Mouse (Mus musculus) heart, embryonic 10.5 days (tissue): Measurements from ENCODE around the gene Mylk. TPM values are rescaled to one million over a fixed set of nuclear protein-coding genes. Genes with fewer than 3 reads are reported as not detected.

Source experiments
- DNase-seq: peaks from one replicate; pipeline ENCODE4 v3.0.0-alpha.2; 2017; ENCODE audit warnings: low spot score
- H3K27ac ChIP-seq: fragments of 300-500 bp; sonication (generic); 2 replicates; pipeline ENCODE4 v1.5.1; 2016; ENCODE audit warnings: mild to moderate bottlenecking
- H3K27me3 ChIP-seq: fragments of 300-500 bp; sonication (generic); 2 replicates; pipeline ENCODE4 v1.6.1; 2016; ENCODE audit warnings: mild to moderate bottlenecking; ENCODE audit not compliant: poor library complexity, insufficient read depth, severe bottlenecking
- H3K36me3 ChIP-seq: fragments of 300-500 bp; sonication (generic); 2 replicates; pipeline ENCODE4 v1.6.1; 2016; ENCODE audit warnings: mild to moderate bottlenecking, moderate library complexity
- H3K4me1 ChIP-seq: fragments of 300-500 bp; sonication (generic); 2 replicates; pipeline ENCODE4 v1.6.1; 2016; ENCODE audit warnings: mild to moderate bottlenecking
- H3K4me3 ChIP-seq: fragments of 300-500 bp; sonication (generic); 2 replicates; pipeline ENCODE4 v1.5.1; 2016; ENCODE audit warnings: mild to moderate bottlenecking, moderate library complexity
- H3K9me3 ChIP-seq: fragments of 300-500 bp; sonication (generic); 2 replicates; pipeline ENCODE4 v1.6.1; 2016; ENCODE audit warnings: mild to moderate bottlenecking, moderate library complexity
- WGBS: fragments of 180-500 bp; shearing (Covaris S2); methylation state at CpG from one replicate; pipeline ENCODE4 v1.1.7; 2016; 5-methylcytosine and 5-hydroxymethylcytosine counted together
- polyA plus RNA-seq: library from polyadenylated mRNA; unstranded; fragments of >200 nt; fragmentation: Nextera tagmentation; extraction: Ambion mirVana; gene quantifications from 2 replicates; pipeline ENCODE4 v1.2.1, GENCODE M21; 2016

The Mylk gene
- polyA plus RNA-seq, 1 experiment from 2014 or later: 3.6 TPM

GRCm38 (mm10) chr16:35007361-35007760 lies 262.4 kb downstream of the Mylk start:
- H3K4me1 ChIP-seq: no peaks in the 10 kb centered on the region
- H3K36me3 ChIP-seq: no peaks in the 10 kb centered on the region
- WGBS: 74% methylated on average over 1 of the region's 1 CpGs
- no peak overlapping the region for H3K27ac ChIP-seq
- H3K9me3 ChIP-seq: no peaks in the 10 kb centered on the region
- DNase-seq: no peak
- no peaks in the 10 kb centered on the region for H3K27me3 ChIP-seq
- H3K4me3 ChIP-seq: no peak overlapping the region

- Histone ChIP-seq H3K9me3 (no peaks in the 10 kb centered on the region), H3K4me3 (no peak overlapping the region), H3K4me1 (no peaks in the 10 kb centered on the region), H3K36me3 (no peaks in the 10 kb centered on the region), H3K27me3 (no peaks in the 10 kb centered on the region), H3K27ac (no peak overlapping the region)
- DNase-seq: no peak
Observed at GRCm38 (mm10) chr16:35008447-35008846, 263.4 kb downstream of the Mylk start.

- H3K4me3 ChIP-seq: no peak overlapping the region
- 0 out of 2 replicates have a peak, but pooled peaks cover 6% of the 10 kb centered on the region for H3K27me3 ChIP-seq
- no peak for DNase-seq
- H3K27ac ChIP-seq: no peak overlapping the region
- 90% methylated on average over 2 of the region's 2 CpGs for WGBS
- no peaks in the 10 kb centered on the region for H3K4me1 ChIP-seq
- H3K36me3 ChIP-seq: no peaks in the 10 kb centered on the region
- no peaks in the 10 kb centered on the region for H3K9me3 ChIP-seq
Observed at GRCm38 (mm10) chr16:35013501-35013900, 268.5 kb downstream of the Mylk start.

- Histone ChIP-seq H3K27me3 (peaks cover 25% of the 10 kb centered on the region), H3K4me1 (no peaks in the 10 kb centered on the region), H3K9me3 (no peaks in the 10 kb centered on the region), H3K27ac (no peak overlapping the region), H3K4me3 (no peak overlapping the region), H3K36me3 (no peaks in the 10 kb centered on the region)
- no peak for DNase-seq
- 74% methylated on average over 3 of the region's 3 CpGs for WGBS
Observed at GRCm38 (mm10) chr16:35016491-35016890, 271.5 kb downstream of the Mylk start.

DNA sequence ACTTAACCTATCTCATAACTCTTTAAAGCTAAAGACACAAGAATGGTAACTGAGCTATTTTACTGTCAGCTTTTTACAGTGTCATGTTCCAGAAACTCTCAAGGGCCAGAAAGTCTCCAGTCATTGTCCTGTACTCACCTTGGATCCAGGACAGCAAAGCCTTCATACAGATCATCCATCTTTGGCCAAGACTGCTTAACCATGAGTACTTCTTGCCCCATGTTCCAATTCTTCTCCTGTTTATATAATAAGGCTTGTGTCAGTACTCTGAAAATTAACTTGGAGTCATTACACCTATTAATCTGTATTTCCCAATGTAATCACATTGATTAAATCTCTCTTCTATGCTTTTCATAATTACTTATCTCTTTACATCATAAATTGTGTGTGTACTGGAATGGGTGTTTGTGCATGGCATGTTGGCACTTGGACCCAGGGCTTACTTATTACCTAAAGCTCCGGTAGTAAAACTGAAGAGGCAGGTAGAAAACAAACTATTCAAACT lies 273.5 kb downstream of the Mylk start:
- Histone ChIP-seq H3K9me3 (no peaks in the 10 kb centered on the region), H3K27ac (no peak overlapping the region), H3K4me3 (no peak overlapping the region), H3K27me3 (peaks cover 25% of the 10 kb centered on the region), H3K4me1 (0 out of 2 replicates have a peak, but pooled peaks cover 2% of the 10 kb centered on the region), H3K36me3 (no peaks in the 10 kb centered on the region)
- DNase-seq: no peak
- WGBS: 86% methylated on average over 1 of the region's 1 CpGs

DNA sequence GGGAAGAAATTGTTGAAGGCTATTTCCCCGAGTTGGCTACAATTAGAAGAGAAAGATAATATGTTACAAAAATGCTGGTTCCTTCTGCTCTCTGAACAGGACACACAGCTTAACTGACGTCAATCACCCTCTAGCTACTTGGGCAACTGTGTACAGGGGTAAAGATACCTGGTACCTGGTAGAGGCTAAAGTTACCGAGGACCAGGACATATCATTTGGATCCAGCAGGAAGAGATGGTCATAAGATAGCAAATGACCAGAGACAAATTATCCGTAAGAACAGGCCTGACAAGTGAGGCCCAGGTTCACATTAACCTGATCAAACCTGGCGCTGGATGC lies 276.9 kb downstream of the Mylk start:
- no peak for DNase-seq
- peaks cover 25% of the 10 kb centered on the region for H3K27me3 ChIP-seq

GRCm38 (mm10) chr16:35022242-35023137 lies 277.5 kb downstream of the Mylk start, which contains the start of gene Hacd2:
Hacd2 (plus strand) TSS chr16:35022428.
- 1% methylated on average over 95 of the region's 97 CpGs for WGBS

More for the DNA sequence above, 276.9 kb downstream of the Mylk start:
- H3K4me3 ChIP-seq: peak overlapping the region; percentile 89
- peak overlapping the region; percentile 95 for H3K27ac ChIP-seq
- peaks cover 13% of the 10 kb centered on the region for H3K36me3 ChIP-seq
- 54% methylated on average over 5 of the region's 5 CpGs for WGBS
- no peaks in the 10 kb centered on the region for H3K9me3 ChIP-seq
- H3K4me1 ChIP-seq: 0 out of 2 replicates have a peak, but pooled peaks cover 2% of the 10 kb centered on the region

GRCm38 (mm10) chr16:35023138-35023735 lies 278.2 kb downstream of the Mylk start:
- 7% methylated on average over 8 of the region's 8 CpGs for WGBS
- DNase-seq: no peak
- peak overlapping the region; percentile 95; the same call in 1 of the 2 replicates for H3K27ac ChIP-seq

More at GRCm38 (mm10) chr16:35022242-35023137, 277.5 kb downstream of the Mylk start, which contains the start of gene Hacd2:
- Histone ChIP-seq H3K27me3 (peaks cover 25% of the 10 kb centered on the region), H3K4me1 (0 out of 2 replicates have a peak, but pooled peaks cover 2% of the 10 kb centered on the region), H3K9me3 (no peaks in the 10 kb centered on the region), H3K36me3 (peaks cover 18% of the 10 kb centered on the region), H3K27ac (peak within 1 kb of the TSS; percentile 95), H3K4me3 (peak within 1 kb of the TSS; percentile 89)
- peak; percentile 97 for DNase-seq

GRCm38 (mm10) chr16:35024300-35024699 lies 279.3 kb downstream of the Mylk start:
- Histone ChIP-seq H3K27ac (no peak overlapping the region), H3K36me3 (peaks cover 26% of the 10 kb centered on the region), H3K9me3 (no peaks in the 10 kb centered on the region), H3K27me3 (peaks cover 17% of the 10 kb centered on the region), H3K4me3 (no peak overlapping the region), H3K4me1 (0 out of 2 replicates have a peak, but pooled peaks cover 2% of the 10 kb centered on the region)
- WGBS: 82% methylated on average over 5 of the region's 5 CpGs
- DNase-seq: no peak

More at GRCm38 (mm10) chr16:35023138-35023735, 278.2 kb downstream of the Mylk start:
- Histone ChIP-seq H3K4me3 (peak overlapping the region; percentile 89), H3K9me3 (no peaks in the 10 kb centered on the region), H3K4me1 (0 out of 2 replicates have a peak, but pooled peaks cover 2% of the 10 kb centered on the region), H3K36me3 (peaks cover 18% of the 10 kb centered on the region), H3K27me3 (peaks cover 19% of the 10 kb centered on the region)

- WGBS: 90% methylated on average over 4 of the region's 4 CpGs
- H3K27me3 ChIP-seq: peaks cover 8% of the 10 kb centered on the region; the same call in 1 of the 2 replicates
- no peak for DNase-seq
- H3K4me1 ChIP-seq: 0 out of 2 replicates have a peak, but pooled peaks cover 2% of the 10 kb centered on the region
- no peak overlapping the region for H3K27ac ChIP-seq
- no peaks in the 10 kb centered on the region for H3K9me3 ChIP-seq
- H3K36me3 ChIP-seq: peaks cover 29% of the 10 kb centered on the region
- H3K4me3 ChIP-seq: no peak overlapping the region
Observed at GRCm38 (mm10) chr16:35025347-35025746, 280.3 kb downstream of the Mylk start.

GRCm38 (mm10) chr16:35033241-35033640 lies 288.2 kb downstream of the Mylk start:
- peaks cover 17% of the 10 kb centered on the region for H3K36me3 ChIP-seq
- DNase-seq: no peak
- no peaks in the 10 kb centered on the region for H3K9me3 ChIP-seq
- no peak overlapping the region for H3K4me3 ChIP-seq
- H3K4me1 ChIP-seq: peaks cover 7% of the 10 kb centered on the region; the same call in 1 of the 2 replicates
- WGBS: 87% methylated on average over 3 of the region's 3 CpGs
- H3K27ac ChIP-seq: no peak overlapping the region
- H3K27me3 ChIP-seq: no peaks in the 10 kb centered on the region

- Histone ChIP-seq H3K4me3 (no peak overlapping the region), H3K9me3 (no peaks in the 10 kb centered on the region), H3K27me3 (no peaks in the 10 kb centered on the region), H3K4me1 (peaks cover 8% of the 10 kb centered on the region; the same call in 1 of the 2 replicates), H3K36me3 (peaks cover 12% of the 10 kb centered on the region), H3K27ac (no peak overlapping the region)
- WGBS: 73% methylated on average over 8 of the region's 8 CpGs
- DNase-seq: no peak
Observed at GRCm38 (mm10) chr16:35033809-35034577, 289.0 kb downstream of the Mylk start.
